Mouse (Mus musculus): ENCODE measurements around the gene Slc34a1.

The Slc34a1 gene

GRCm38 (mm10) chr13:55398088-55398487, at the start of gene Slc34a1:
TSS of gene Slc34a1 (plus strand) at chr13:55398187.
- DNase-seq (ENCODE audit: low read depth, low spot score): no peak

GRCm38 (mm10) chr13:55361145-55361544, 36.8 kb upstream of the Slc34a1 start:
- no peak for DNase-seq (ENCODE audit: low read depth, low spot score)

GRCm38 (mm10) chr13:55361974-55362452, 36.0 kb upstream of the Slc34a1 start:
- DNase-seq (ENCODE audit: low read depth, low spot score): no peak

- peak; percentile 97 for DNase-seq (ENCODE audit: low read depth, low spot score)
Observed at GRCm38 (mm10) chr13:55362453-55363060, 35.4 kb upstream of the Slc34a1 start, which contains the start of gene Lman2. TSS of gene Lman2 (minus strand) at chr13:55362783.

GRCm38 (mm10) chr13:55368401-55368800, 29.6 kb upstream of the Slc34a1 start:
- DNase-seq (ENCODE audit: low read depth, low spot score): no peak

GRCm38 (mm10) chr13:55369531-55370114, 28.4 kb upstream of the Slc34a1 start, which contains the start of gene Rgs14:
TSS of gene Rgs14 (plus strand) at chr13:55369732.
- no peak for DNase-seq (ENCODE audit: low read depth, low spot score)

GRCm38 (mm10) chr13:55370234-55370633, 27.8 kb upstream of the Slc34a1 start:
- DNase-seq (ENCODE audit: low read depth, low spot score): no peak

GRCm38 (mm10) chr13:55371007-55371681, 26.8 kb upstream of the Slc34a1 start:
- no peak for DNase-seq (ENCODE audit: low read depth, low spot score)

GRCm38 (mm10) chr13:55371740-55372139, 26.2 kb upstream of the Slc34a1 start:
- DNase-seq (ENCODE audit: low read depth, low spot score): no peak

- DNase-seq (ENCODE audit: low read depth, low spot score): no peak
Observed at GRCm38 (mm10) chr13:55374206-55374924, 23.6 kb upstream of the Slc34a1 start.

- no peak for DNase-seq (ENCODE audit: low read depth, low spot score)
Observed at GRCm38 (mm10) chr13:55375877-55376276, 22.1 kb upstream of the Slc34a1 start.

- no peak for DNase-seq (ENCODE audit: low read depth, low spot score)
Observed at GRCm38 (mm10) chr13:55378907-55379580, 18.9 kb upstream of the Slc34a1 start.

GRCm38 (mm10) chr13:55381790-55382189, 16.2 kb upstream of the Slc34a1 start:
- DNase-seq (ENCODE audit: low read depth, low spot score): no peak

GRCm38 (mm10) chr13:55390644-55391043, 7.3 kb upstream of the Slc34a1 start:
- DNase-seq (ENCODE audit: low read depth, low spot score): no peak

GRCm38 (mm10) chr13:55391626-55392029, 6.4 kb upstream of the Slc34a1 start:
- DNase-seq (ENCODE audit: low read depth, low spot score): no peak

- no peak for DNase-seq (ENCODE audit: low read depth, low spot score)
Observed at GRCm38 (mm10) chr13:55392933-55393332, 5.1 kb upstream of the Slc34a1 start.

- DNase-seq (ENCODE audit: low read depth, low spot score): no peak
Observed at GRCm38 (mm10) chr13:55399300-55400038, 1.5 kb downstream of the Slc34a1 start.

- no peak for DNase-seq (ENCODE audit: low read depth, low spot score)
Observed at GRCm38 (mm10) chr13:55400039-55400346, 2.0 kb downstream of the Slc34a1 start.

- no peak for DNase-seq (ENCODE audit: low read depth, low spot score)
Observed at GRCm38 (mm10) chr13:55403266-55403665, 5.3 kb downstream of the Slc34a1 start.

GRCm38 (mm10) chr13:55403935-55404852, 6.2 kb downstream of the Slc34a1 start:
- DNase-seq (ENCODE audit: low read depth, low spot score): no peak

Data from brain, embryonic 18.5 days (tissue).